Mouse (Mus musculus) brain, embryonic 18.5 days (tissue): ENCODE data around the gene Rab15.
A peak's percentile ranks its signal among the peaks of the same experiment; 100 is the strongest.
"Not testable (repeated sequence)": the region's sequence is repeated elsewhere in the genome, so short reads cannot be mapped to it uniquely, and the experiment has no call there.

Experiments used
- DNase-seq: peaks from one replicate; pipeline ENCODE4 v3.0.0-alpha.2; 2012; ENCODE audit warnings: low read depth, low spot score

Rab15 gene

GRCm38 (mm10) chr12:76822651-76823041 lies at the start of gene Rab15:
Rab15 (minus strand) TSS chr12:76822908.
- no peak for DNase-seq

- no peak for DNase-seq
Measured at GRCm38 (mm10) chr12:76869561-76869960, 46.9 kb upstream of the Rab15 start.

GRCm38 (mm10) chr12:76868463-76869198 lies 45.9 kb upstream of the Rab15 start:
- no peak for DNase-seq

- DNase-seq = no peak
Measured at GRCm38 (mm10) chr12:76867586-76868280, 45.0 kb upstream of the Rab15 start.

- no peak for DNase-seq
Measured at GRCm38 (mm10) chr12:76865266-76865665, 42.6 kb upstream of the Rab15 start.

GRCm38 (mm10) chr12:76863651-76864050 lies 40.9 kb upstream of the Rab15 start:
- no peak for DNase-seq

- DNase-seq = not testable (repeated sequence)
Measured at GRCm38 (mm10) chr12:76858788-76859187, 36.1 kb upstream of the Rab15 start.

GRCm38 (mm10) chr12:76857087-76857486 lies 34.4 kb upstream of the Rab15 start:
- no peak for DNase-seq

- DNase-seq = no peak
Measured at GRCm38 (mm10) chr12:76853378-76854142, 30.9 kb upstream of the Rab15 start.

GRCm38 (mm10) chr12:76852419-76852818 lies 29.7 kb upstream of the Rab15 start:
- no peak for DNase-seq

GRCm38 (mm10) chr12:76844346-76845061 lies 21.8 kb upstream of the Rab15 start:
- no peak for DNase-seq

- no peak for DNase-seq
Measured at GRCm38 (mm10) chr12:76840081-76840480, 17.4 kb upstream of the Rab15 start.

- DNase-seq = no peak
Measured at GRCm38 (mm10) chr12:76839298-76839697, 16.6 kb upstream of the Rab15 start.

- DNase-seq = no peak
Measured at GRCm38 (mm10) chr12:76837844-76838650, 15.3 kb upstream of the Rab15 start.

- peak; percentile 97 for DNase-seq
Measured at GRCm38 (mm10) chr12:76837101-76837843, 14.6 kb upstream of the Rab15 start.

GRCm38 (mm10) chr12:76832704-76833103 lies 10.0 kb upstream of the Rab15 start:
- no peak for DNase-seq

- no peak for DNase-seq
Measured at GRCm38 (mm10) chr12:76825283-76825682, 2.6 kb upstream of the Rab15 start.

GRCm38 (mm10) chr12:76822002-76822650 lies 582 bp downstream of the Rab15 start:
- DNase-seq = no peak

- DNase-seq = no peak
Measured at GRCm38 (mm10) chr12:76820615-76821014, 2.1 kb downstream of the Rab15 start.

- DNase-seq = no peak
Measured at GRCm38 (mm10) chr12:76819816-76820215, 2.9 kb downstream of the Rab15 start.
